Mouse (Mus musculus) liver, adult 2 months (tissue): ENCODE measurements around the gene Atxn7l1.

ENCODE experiments used
- CTCF ChIP-seq: fragments of 200-500 bp; IDR thresholded peaks from 2 replicates; pipeline ENCODE4 v1.5.1; 2011; ENCODE audit warnings: low read depth, low read length, control low read depth
- POLR2A ChIP-seq: fragments of 200-500 bp; IDR thresholded peaks from 2 replicates; pipeline ENCODE4 v1.6.1; 2011; ENCODE audit warnings: low read length, control low read depth; ENCODE audit not compliant: insufficient read depth; ENCODE audit errors: extremely low read depth

DNA sequence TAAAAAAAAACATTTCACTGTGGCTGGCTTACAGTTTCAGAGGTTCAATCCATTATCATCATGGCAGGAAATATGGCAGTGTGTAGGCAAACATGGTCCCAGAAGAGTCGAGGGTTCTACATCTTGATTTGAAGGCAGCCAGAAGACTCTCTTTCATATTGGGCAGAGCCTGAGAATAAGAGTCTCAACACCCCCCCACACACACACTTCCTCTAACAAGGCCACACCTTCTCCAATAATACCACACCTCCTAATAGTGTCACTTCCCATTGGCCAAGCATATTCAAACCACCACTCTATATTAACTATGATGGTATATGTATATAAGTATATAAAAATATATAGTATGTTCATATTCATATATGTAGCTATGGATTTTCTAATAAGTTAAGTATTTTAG is 9.6 kb upstream of the Atxn7l1 start:
- no peak for TF ChIP-seq CTCF
- TF ChIP-seq POLR2A = no peak
